Mouse (Mus musculus) kidney, adult 8-10 months (tissue): ENCODE results near the gene Ipo11.

Experiments
- DNase-seq, 2 experiments: peaks; one replicate each; pipeline ENCODE4 v3.0.0; 2022

Ipo11 gene

GRCm38 (mm10) chr13:106813087-106813486 lies 123.7 kb downstream of the Ipo11 start:
- no peak for DNase-seq

DNA sequence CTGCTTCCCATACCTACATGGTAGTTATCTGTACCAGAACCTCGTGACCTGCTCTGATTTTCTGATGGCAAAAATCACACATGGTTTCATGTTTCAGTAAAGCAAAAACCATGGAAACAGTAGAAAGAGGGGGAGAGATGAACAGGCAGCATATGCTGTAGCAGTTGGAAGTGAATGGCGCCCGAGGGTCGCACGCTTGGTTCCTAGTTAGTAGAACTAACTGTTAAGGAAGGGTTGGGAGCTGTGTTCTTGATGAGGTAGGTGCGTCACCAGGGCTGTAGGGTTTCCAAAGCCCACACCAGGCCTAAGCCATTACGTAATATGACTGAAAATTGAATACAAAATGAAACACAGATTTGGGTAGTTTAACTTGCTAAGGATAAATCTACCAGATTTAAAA lies 126.6 kb downstream of the Ipo11 start:
- no peak for DNase-seq

DNA sequence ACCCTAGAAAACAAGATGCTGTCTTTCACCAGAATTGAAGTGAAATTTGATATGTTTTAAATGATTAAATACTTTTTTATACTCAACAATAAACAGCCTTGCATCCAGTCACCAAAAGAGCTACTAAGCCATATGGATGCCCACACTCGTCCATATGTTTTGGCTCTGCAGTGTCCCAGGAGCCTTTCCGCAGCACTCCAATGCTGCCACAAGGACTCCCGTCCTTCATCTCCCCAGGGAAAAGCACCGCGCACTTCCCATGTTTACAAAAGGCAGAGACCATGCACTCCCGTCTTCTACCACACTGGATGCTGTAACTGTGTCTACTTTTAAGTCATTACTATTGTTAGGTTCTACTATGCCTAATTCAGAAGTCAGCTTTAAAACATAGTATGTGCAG lies 127.9 kb downstream of the Ipo11 start:
- no peak for DNase-seq

- no peak for DNase-seq
These were observed 128.4 kb downstream of the Ipo11 start for GRCm38 (mm10) chr13:106808315-106808714.

DNA sequence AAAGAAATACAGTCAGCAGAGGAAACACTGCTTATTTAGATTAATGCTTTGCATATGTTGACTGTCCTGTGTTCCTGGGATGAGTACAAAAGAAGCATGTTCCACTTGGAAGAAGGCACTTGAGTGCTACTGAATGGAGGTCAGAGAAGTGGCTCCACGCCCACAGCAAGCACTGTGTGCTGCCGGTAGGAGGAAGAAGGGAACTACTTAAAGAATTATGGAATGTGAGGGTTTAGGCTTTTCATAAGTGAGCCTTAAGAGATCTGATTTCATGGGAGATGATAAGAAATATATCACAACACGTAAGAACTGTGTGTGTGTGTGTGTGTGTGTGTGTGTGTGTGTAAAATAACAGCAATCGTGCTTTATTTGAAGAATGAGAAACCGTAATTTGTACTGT lies 129.5 kb downstream of the Ipo11 start:
- no peak for DNase-seq

- DNase-seq, result no peak
These were observed 131.6 kb downstream of the Ipo11 start for GRCm38 (mm10) chr13:106805146-106805545.

DNA sequence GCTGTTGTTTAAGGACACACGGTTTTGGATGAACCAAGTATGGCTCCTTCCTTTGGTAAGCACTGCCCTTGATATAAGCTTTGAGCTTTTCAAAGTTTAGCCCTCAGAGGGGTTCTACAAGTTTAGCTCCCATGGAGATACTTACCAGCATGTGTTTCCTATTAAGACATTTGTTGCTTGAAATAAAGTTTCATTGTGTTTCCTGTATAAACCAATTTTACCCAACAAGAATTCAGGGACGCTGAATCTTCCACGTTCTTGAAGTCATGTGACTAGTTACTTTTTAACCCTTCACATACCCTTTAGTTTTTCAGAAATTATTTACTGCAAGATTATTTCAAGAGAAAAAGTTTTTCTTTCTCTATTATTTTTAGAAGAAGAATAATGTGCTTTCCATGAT lies 138.7 kb downstream of the Ipo11 start:
- DNase-seq, result no peak

GRCm38 (mm10) chr13:106788817-106789216 lies 147.9 kb downstream of the Ipo11 start:
- no peak for DNase-seq

GRCm38 (mm10) chr13:106768807-106769206 lies 168.0 kb downstream of the Ipo11 start:
- DNase-seq, result no peak

GRCm38 (mm10) chr13:106762611-106763010 lies 174.1 kb downstream of the Ipo11 start:
- no peak for DNase-seq

DNA sequence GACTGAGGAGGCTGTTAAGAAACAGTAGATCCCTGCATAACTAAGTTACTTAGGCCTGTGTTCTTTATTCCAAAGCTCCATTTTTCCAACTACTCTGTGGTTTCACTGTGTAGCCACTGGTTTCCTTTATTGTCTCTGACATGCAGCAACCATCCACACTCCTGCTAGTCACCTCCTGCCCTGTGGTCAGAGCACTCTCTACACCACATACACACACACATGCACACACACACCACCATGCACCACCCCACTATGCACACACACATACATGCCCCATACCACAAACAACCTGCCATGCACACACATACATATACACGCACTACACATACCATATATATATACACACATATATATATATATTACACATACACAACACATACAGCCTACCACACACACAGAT lies 175.1 kb downstream of the Ipo11 start:
- no peak for DNase-seq

GRCm38 (mm10) chr13:106760232-106760875 lies 176.4 kb downstream of the Ipo11 start:
- peak; percentile 29 to 58 for DNase-seq

GRCm38 (mm10) chr13:106755892-106756291 lies 180.9 kb downstream of the Ipo11 start:
- no peak for DNase-seq

DNA sequence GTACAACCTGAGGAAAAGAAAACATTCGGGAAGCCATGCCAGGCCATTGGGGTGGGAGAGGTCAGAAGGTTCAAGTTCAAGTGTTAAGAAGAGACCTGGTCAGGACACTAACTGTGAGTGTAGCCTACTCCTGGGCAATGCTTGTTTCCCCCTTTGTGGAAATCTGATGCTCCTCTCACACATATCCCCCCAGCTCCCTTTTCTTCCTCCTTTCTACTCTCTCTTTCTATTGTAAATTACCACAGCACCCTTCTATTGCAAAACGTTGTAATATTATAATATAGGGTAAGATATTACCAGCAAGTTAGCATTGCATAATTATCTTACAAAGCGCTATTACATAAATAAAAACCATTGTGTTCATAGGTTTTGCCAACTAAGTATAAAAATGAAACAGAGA lies 182.5 kb downstream of the Ipo11 start:
- DNase-seq, result no peak

DNA sequence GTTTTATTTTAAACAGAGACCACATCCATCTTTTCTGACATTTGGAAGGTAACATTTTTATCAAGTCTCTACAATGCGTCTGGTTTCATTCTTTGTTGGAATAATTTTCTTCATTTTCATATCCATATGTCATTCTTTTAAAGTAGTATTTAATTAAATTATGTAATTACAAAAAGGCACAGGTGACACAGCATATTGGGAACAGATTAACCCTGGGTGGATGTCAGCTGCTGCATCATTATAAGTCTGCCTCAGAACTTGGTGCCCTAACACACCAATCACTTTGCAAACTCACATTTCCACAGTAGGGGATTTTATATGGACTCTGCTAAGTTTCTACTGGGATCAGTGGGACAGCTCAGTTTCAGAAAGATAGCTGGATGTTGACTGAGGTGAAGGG lies 184.8 kb downstream of the Ipo11 start:
- DNase-seq, result no peak

DNA sequence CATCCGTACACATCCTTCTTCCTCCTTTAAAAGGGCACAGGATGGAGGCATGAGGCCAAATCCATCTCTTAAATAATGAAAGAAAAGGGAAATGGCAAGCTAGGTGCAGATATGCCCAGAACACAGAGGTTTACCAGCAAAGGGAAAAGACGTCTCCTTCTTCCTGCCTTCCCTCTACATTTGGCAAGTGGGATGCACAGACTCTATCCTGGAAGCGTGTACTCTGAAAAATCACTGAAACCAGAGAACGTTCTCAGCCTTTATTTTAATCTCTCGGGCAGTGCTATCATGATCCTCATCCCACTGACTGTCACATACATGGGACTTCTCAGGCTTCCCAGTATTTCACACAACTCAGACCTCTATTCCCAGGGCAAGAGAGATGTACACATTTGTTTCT lies 189.9 kb downstream of the Ipo11 start:
- DNase-seq, result no peak

GRCm38 (mm10) chr13:106745201-106745600 lies 191.6 kb downstream of the Ipo11 start:
- DNase-seq, result no peak
